Mouse (Mus musculus) thymus, postnatal 14 days (tissue): ENCODE measurements around the gene Polr2h.
"Not testable (repeated sequence)": the region's sequence is repeated elsewhere in the genome, so short reads cannot be mapped to it uniquely, and the experiment has no call there.

Experiments used
- DNase-seq: peaks from one replicate; pipeline ENCODE4 v3.0.0; 2021

Gene Polr2h

GRCm38 (mm10) chr16:20717181-20717977 lies at the start of gene Polr2h, which contains the start of gene Clcn2:
Gene Polr2h, plus strand, starts transcription at chr16:20717665.
Gene Clcn2, minus strand, starts transcription at chr16:20717746.
- DNase-seq = peak; percentile 97

- DNase-seq = not testable (repeated sequence)
Measured at GRCm38 (mm10) chr16:20668013-20668412, 49.5 kb upstream of the Polr2h start, which contains the start of gene Eif4g1. Gene Eif4g1, plus strand, starts transcription at chr16:20668313.

GRCm38 (mm10) chr16:20670291-20670690 lies 47.2 kb upstream of the Polr2h start:
- DNase-seq = no peak

- DNase-seq = peak; percentile 11
Measured at GRCm38 (mm10) chr16:20671886-20672285, 45.6 kb upstream of the Polr2h start.

GRCm38 (mm10) chr16:20672500-20672902 lies 45.0 kb upstream of the Polr2h start:
- peak; percentile 96 for DNase-seq

GRCm38 (mm10) chr16:20672965-20673705 lies 44.3 kb upstream of the Polr2h start:
- peak; percentile 76 for DNase-seq

- peak; percentile 47 for DNase-seq
Measured at GRCm38 (mm10) chr16:20673706-20674303, 43.7 kb upstream of the Polr2h start.

- DNase-seq = no peak
Measured at GRCm38 (mm10) chr16:20675213-20675612, 42.3 kb upstream of the Polr2h start.

- no peak for DNase-seq
Measured at GRCm38 (mm10) chr16:20676702-20677101, 40.8 kb upstream of the Polr2h start.

GRCm38 (mm10) chr16:20677380-20677779 lies 40.1 kb upstream of the Polr2h start:
- DNase-seq = no peak

- DNase-seq = no peak
Measured at GRCm38 (mm10) chr16:20677974-20678675, 39.3 kb upstream of the Polr2h start.

- no peak for DNase-seq
Measured at GRCm38 (mm10) chr16:20690774-20691173, 26.7 kb upstream of the Polr2h start.

- no peak for DNase-seq
Measured at GRCm38 (mm10) chr16:20691617-20692016, 25.8 kb upstream of the Polr2h start.

- DNase-seq = no peak
Measured at GRCm38 (mm10) chr16:20692241-20692965, 25.1 kb upstream of the Polr2h start.

- peak; percentile 88 for DNase-seq
Measured at GRCm38 (mm10) chr16:20693111-20693701, 24.3 kb upstream of the Polr2h start, which contains the start of gene Fam131a. Gene Fam131a, plus strand, starts transcription at chr16:20693241.

- DNase-seq = no peak
Measured at GRCm38 (mm10) chr16:20694781-20695180, 22.7 kb upstream of the Polr2h start.

GRCm38 (mm10) chr16:20695622-20696323 lies 21.7 kb upstream of the Polr2h start:
- no peak for DNase-seq

GRCm38 (mm10) chr16:20699266-20699665 lies 18.2 kb upstream of the Polr2h start:
- DNase-seq = no peak

- DNase-seq = no peak
Measured at GRCm38 (mm10) chr16:20700036-20700435, 17.4 kb upstream of the Polr2h start.

GRCm38 (mm10) chr16:20701316-20701715 lies 16.1 kb upstream of the Polr2h start:
- DNase-seq = no peak
